ENCODE assay signal across 8 mouse cellular contexts in genomic region chr9:83488491-83489210, GRCm38 (mm10). TPM values are rescaled to one million over a fixed set of nuclear protein-coding genes. Genes with fewer than 3 reads are reported as not detected.
DNase-seq lines count a peak whose midpoint lies in the region; ATAC-seq and TF ChIP-seq lines count a peak whose summit lies in the region.

No protein-coding gene starts in this region.

- TF ChIP-seq EP300 in heart, postnatal 0 days (IDR thresholded peaks at IDR 0.05; ENCODE audit: low read depth), result no peak

- H3K79me2 ChIP-seq in liver, adult 2 months (ENCODE audit: control insufficient read depth, insufficient read depth, low read length), result no peaks in the 10 kb centered on the region

- no peak for TF ChIP-seq CTCF in liver, adult 2 months (IDR thresholded peaks at IDR 0.05; ENCODE audit: low read depth, low read length)
- peak; percentile 62 for TF ChIP-seq CTCF in heart, postnatal 0 days (IDR thresholded peaks at IDR 0.05; ENCODE audit: low read depth)

- H3K27ac ChIP-seq in liver, adult 2 months (replicated peaks; ENCODE audit: insufficient read depth, low read depth, low read length), result no peak overlapping the region
- H3K27ac ChIP-seq in liver, embryonic 12.5 days, result no peak overlapping the region
- no peak overlapping the region for H3K27ac ChIP-seq in heart, postnatal 0 days (ENCODE audit: low read depth)

- no peak overlapping the region for H3K9ac ChIP-seq in liver, adult 2 months (ENCODE audit: low read depth, low read length)
- no peak overlapping the region for H3K9ac ChIP-seq in liver, embryonic 12.5 days
- no peak overlapping the region for H3K9ac ChIP-seq in heart, postnatal 0 days (replicated peaks; ENCODE audit: low read depth, low read length)

- TF ChIP-seq POLR2A in liver, adult 2 months (IDR thresholded peaks at IDR 0.05; ENCODE audit: extremely low read depth, insufficient read depth, low read length), result no peak

- H3K36me3 ChIP-seq in liver, adult 2 months (ENCODE audit: control insufficient read depth, insufficient read depth, low read length), result no peaks in the 10 kb centered on the region
- no peaks in the 10 kb centered on the region for H3K36me3 ChIP-seq in liver, embryonic 12.5 days
- H3K36me3 ChIP-seq in heart, postnatal 0 days (replicated peaks; ENCODE audit: control insufficient read depth, insufficient read depth, low read length), result no peaks in the 10 kb centered on the region

- no peak overlapping the region for H3K4me2 ChIP-seq in liver, embryonic 12.5 days
- peak overlapping the region; percentile 37; the same call in 1 of the 2 replicates for H3K4me2 ChIP-seq in heart, postnatal 0 days (ENCODE audit: low read depth, low read length)

- ATAC-seq in liver, embryonic 12.5 days, result no peak
- ATAC-seq in heart, postnatal 0 days (ENCODE audit: insufficient read depth, low read depth), result no peak

- no peaks in the 10 kb centered on the region for H3K4me1 ChIP-seq in liver, adult 2 months (ENCODE audit: control insufficient read depth, insufficient read depth, low read length)
- H3K4me1 ChIP-seq in liver, embryonic 12.5 days, result no peaks in the 10 kb centered on the region
- no peaks in the 10 kb centered on the region for H3K4me1 ChIP-seq in heart, postnatal 0 days (ENCODE audit: control insufficient read depth, insufficient read depth)

- H3K4me3 ChIP-seq in liver, adult 2 months (ENCODE audit: insufficient read depth, low read depth, low read length), result no peak overlapping the region
- no peak overlapping the region for H3K4me3 ChIP-seq in liver, embryonic 12.5 days
- no peak overlapping the region for H3K4me3 ChIP-seq in heart, postnatal 0 days (ENCODE audit: low read depth, low read length)

- 41% methylated on average over 15 of the region's 15 CpGs for WGBS in liver, adult 2 months
- 53% methylated on average over 15 of the region's 15 CpGs for WGBS in liver, embryonic 12.5 days (ENCODE audit: insufficient replicate concordance)
- WGBS in heart, postnatal 0 days, result 41% methylated on average over 15 of the region's 15 CpGs

- H3K27me3 ChIP-seq in liver, adult 2 months (ENCODE audit: control insufficient read depth, insufficient read depth, low read length), result no peaks in the 10 kb centered on the region
- no peaks in the 10 kb centered on the region for H3K27me3 ChIP-seq in liver, embryonic 12.5 days (replicated peaks)
- H3K27me3 ChIP-seq in heart, postnatal 0 days (ENCODE audit: control insufficient read depth, insufficient read depth, low read length), result no peaks in the 10 kb centered on the region

- DNase-seq in liver, adult 2 months (ENCODE audit: extremely low read depth, low read depth, low spot score), result peak; percentile 32
- peak; percentile 39 for DNase-seq in brain, embryonic 18.5 days (ENCODE audit: low read depth, low spot score)
- DNase-seq in heart, postnatal 0 days (ENCODE audit: low spot score), result peak; percentile 33
- peak; percentile 37 for DNase-seq in layer of hippocampus, adult 9-11 months
- DNase-seq in retina, postnatal 1 day, result peak; percentile 62
- no peak for DNase-seq in ovary, postnatal 36 days (ENCODE audit: low spot score)
- DNase-seq in adrenal gland, postnatal 36 days, result no peak

- no peaks in the 10 kb centered on the region for H3K9me3 ChIP-seq in liver, embryonic 12.5 days (replicated peaks)
- H3K9me3 ChIP-seq in heart, postnatal 0 days (replicated peaks; ENCODE audit: control insufficient read depth, low read length), result no peaks in the 10 kb centered on the region

RNA-seq across cellular contexts. Expression of gene Lca5, which starts 47.7 kb away (rescaled TPM):
- 0.13 and 0.18 TPM in 2 replicates for total RNA-seq in liver, adult 2 months (2014; rRNA removed)
- 0.02 and 0.06 TPM in 2 replicates for polyA plus RNA-seq in liver, adult 2 months (2012; rRNA removed)
- polyA plus RNA-seq in liver, embryonic 12.5 days (2016; fragmentation: Nextera tagmentation; extraction: Ambion mirVana), result 2.5 and 3.2 TPM in 2 replicates
- 0.50 and 6.1 TPM in 2 replicates for total RNA-seq in heart, postnatal 0 days (2014; rRNA removed; ENCODE audit: low replicate concordance)
- 4.2 and 4.8 TPM in 2 replicates for polyA plus RNA-seq in heart, postnatal 0 days (2015; fragmentation: Nextera tagmentation; extraction: Ambion mirVana)
- 1 to 10 TPM; 5.1 to 6.9 TPM for total RNA-seq in adrenal gland, postnatal 36 days (2021)

RNA-seq across cellular contexts. Expression of gene Sh3bgrl2, which starts 59.5 kb away (rescaled TPM):
- 22.7 and 25.0 TPM in 2 replicates for total RNA-seq in liver, adult 2 months (2014; rRNA removed)
- polyA plus RNA-seq in liver, adult 2 months (2012; rRNA removed), result 8.4 and 9.6 TPM in 2 replicates
- polyA plus RNA-seq in liver, embryonic 12.5 days (2016; fragmentation: Nextera tagmentation; extraction: Ambion mirVana), result 9.7 and 10.8 TPM in 2 replicates
- 3.6 and 3.8 TPM in 2 replicates for total RNA-seq in heart, postnatal 0 days (2014; rRNA removed; ENCODE audit: low replicate concordance)
- polyA plus RNA-seq in heart, postnatal 0 days (2015; fragmentation: Nextera tagmentation; extraction: Ambion mirVana), result 4.7 and 5.7 TPM in 2 replicates
- 10 to 100 TPM; 19.0 to 23.5 TPM for total RNA-seq in adrenal gland, postnatal 36 days (2021)

Comparison
In these comparisons a context has a peak if more than half of its experiments do, and no peak if none do; other contexts are left out.
1. DNase-seq: peak in liver, adult 2 months (single experiment), brain, embryonic 18.5 days (single experiment), heart, postnatal 0 days (single experiment), layer of hippocampus, adult 9-11 months (single experiment) and retina, postnatal 1 day (single experiment); none in ovary, postnatal 36 days (single experiment) and adrenal gland, postnatal 36 days (0 of 2).